Mouse (Mus musculus): ENCODE measurements around the gene Dhx38. TPM values are rescaled to one million over a fixed set of nuclear protein-coding genes. Genes with fewer than 3 reads are reported as not detected.
A peak's percentile ranks its signal among the peaks of the same experiment; 100 is the strongest.

Gene Dhx38
- polyA plus RNA-seq, 1 experiment from 2014 or later = 25.7 TPM

GRCm38 (mm10) chr8:109586972-109587504 is 21.4 kb upstream of the Dhx38 start:
- WGBS = 37% methylated on average over 7 of the region's 7 CpGs
- 0 out of 2 replicates have a peak overlapping the region, but pooled peaks have one; percentile 37 for H3K27ac ChIP-seq
- peaks cover 6% of the 10 kb centered on the region for H3K36me3 ChIP-seq
- no peak overlapping the region for H3K4me3 ChIP-seq (replicated peaks)
- no peak overlapping the region for H3K9ac ChIP-seq
- peak; percentile 64 for ATAC-seq (replicated peaks; ENCODE audit: low FRiP score)
- no peaks in the 10 kb centered on the region for H3K4me1 ChIP-seq
- no peaks in the 10 kb centered on the region for H3K27me3 ChIP-seq
- H3K9me3 ChIP-seq (replicated peaks) = no peaks in the 10 kb centered on the region
- H3K4me2 ChIP-seq = peak overlapping the region; percentile 7; the same call in 1 of the 2 replicates

GRCm38 (mm10) chr8:109585652-109586051 is 20.0 kb upstream of the Dhx38 start:
- Histone ChIP-seq H3K4me1 (no peaks in the 10 kb centered on the region), H3K4me3 (replicated peaks) (no peak overlapping the region), H3K9me3 (replicated peaks) (no peaks in the 10 kb centered on the region), H3K4me2 (no peak overlapping the region), H3K36me3 (no peaks in the 10 kb centered on the region), H3K27me3 (no peaks in the 10 kb centered on the region), H3K27ac (no peak overlapping the region), H3K9ac (no peak overlapping the region)
- ATAC-seq (replicated peaks; ENCODE audit: low FRiP score) = no peak

GRCm38 (mm10) chr8:109584830-109585229 is 19.2 kb upstream of the Dhx38 start:
- Histone ChIP-seq H3K36me3 (no peaks in the 10 kb centered on the region), H3K9me3 (replicated peaks) (no peaks in the 10 kb centered on the region), H3K4me2 (no peak overlapping the region), H3K9ac (no peak overlapping the region), H3K27me3 (no peaks in the 10 kb centered on the region), H3K4me1 (no peaks in the 10 kb centered on the region), H3K27ac (no peak overlapping the region), H3K4me3 (replicated peaks) (no peak overlapping the region)
- no peak for ATAC-seq (replicated peaks; ENCODE audit: low FRiP score)
- 81% methylated on average over 3 of the region's 3 CpGs for WGBS

- no peak overlapping the region for H3K4me3 ChIP-seq (replicated peaks)
- H3K4me2 ChIP-seq = no peak overlapping the region
- H3K9ac ChIP-seq = no peak overlapping the region
- H3K27me3 ChIP-seq = no peaks in the 10 kb centered on the region
- WGBS = 82% methylated on average over 4 of the region's 4 CpGs
- no peak for ATAC-seq (replicated peaks; ENCODE audit: low FRiP score)
- H3K36me3 ChIP-seq = no peaks in the 10 kb centered on the region
- H3K9me3 ChIP-seq (replicated peaks) = no peaks in the 10 kb centered on the region
- H3K4me1 ChIP-seq = no peaks in the 10 kb centered on the region
- H3K27ac ChIP-seq = no peak overlapping the region
Observed at GRCm38 (mm10) chr8:109584293-109584692, 18.6 kb upstream of the Dhx38 start.

- H3K27ac ChIP-seq = no peak within 1 kb of the TSS
- no peak within 1 kb of the TSS for H3K9ac ChIP-seq
- no peaks in the 10 kb centered on the region for H3K4me1 ChIP-seq
- no peaks in the 10 kb centered on the region for H3K27me3 ChIP-seq
- H3K4me3 ChIP-seq (replicated peaks) = no peak within 1 kb of the TSS
- no peaks in the 10 kb centered on the region for H3K9me3 ChIP-seq (replicated peaks)
- H3K4me2 ChIP-seq = no peak within 1 kb of the TSS
- 33% methylated on average over 8 of the region's 8 CpGs for WGBS
- no peaks in the 10 kb centered on the region for H3K36me3 ChIP-seq
- no peak for ATAC-seq (replicated peaks; ENCODE audit: low FRiP score)
Observed at GRCm38 (mm10) chr8:109578900-109579301, 13.2 kb upstream of the Dhx38 start, which contains the start of gene Hp. TSS of gene Hp (minus strand) at chr8:109579172.

- H3K27ac ChIP-seq = no peak overlapping the region
- H3K27me3 ChIP-seq = no peaks in the 10 kb centered on the region
- no peak overlapping the region for H3K9ac ChIP-seq
- no peak overlapping the region for H3K4me2 ChIP-seq
- 77% methylated on average over 4 of the region's 4 CpGs for WGBS
- H3K36me3 ChIP-seq = peaks cover 9% of the 10 kb centered on the region; the same call in 1 of the 2 replicates
- no peak overlapping the region for H3K4me3 ChIP-seq (replicated peaks)
- H3K4me1 ChIP-seq = no peaks in the 10 kb centered on the region
- ATAC-seq (replicated peaks; ENCODE audit: low FRiP score) = no peak
- H3K9me3 ChIP-seq (replicated peaks) = no peaks in the 10 kb centered on the region
Observed at GRCm38 (mm10) chr8:109576311-109576710, 10.7 kb upstream of the Dhx38 start.

GRCm38 (mm10) chr8:109571139-109571538 is 5.5 kb upstream of the Dhx38 start:
- Histone ChIP-seq H3K4me3 (replicated peaks) (no peak overlapping the region), H3K9me3 (replicated peaks) (no peaks in the 10 kb centered on the region), H3K4me2 (no peak overlapping the region), H3K27me3 (no peaks in the 10 kb centered on the region), H3K9ac (no peak overlapping the region), H3K27ac (no peak overlapping the region), H3K36me3 (peaks cover 34% of the 10 kb centered on the region), H3K4me1 (peaks cover 8% of the 10 kb centered on the region)
- no peak for ATAC-seq (replicated peaks; ENCODE audit: low FRiP score)
- WGBS = 90% methylated on average over 12 of the region's 12 CpGs

GRCm38 (mm10) chr8:109564766-109565165 is 895 bp downstream of the Dhx38 start:
- Histone ChIP-seq H3K9me3 (replicated peaks) (no peaks in the 10 kb centered on the region), H3K4me2 (peak overlapping the region; percentile 81), H3K36me3 (peaks cover 44% of the 10 kb centered on the region), H3K27ac (peak overlapping the region; percentile 91; the same call in 1 of the 2 replicates), H3K27me3 (no peaks in the 10 kb centered on the region), H3K9ac (peak overlapping the region; percentile 89), H3K4me1 (peaks cover 18% of the 10 kb centered on the region), H3K4me3 (replicated peaks) (peak overlapping the region; percentile 77)
- no peak for ATAC-seq (replicated peaks; ENCODE audit: low FRiP score)
- WGBS = 5% methylated on average over 10 of the region's 10 CpGs

- peaks cover 18% of the 10 kb centered on the region for H3K4me1 ChIP-seq
- peaks cover 44% of the 10 kb centered on the region for H3K36me3 ChIP-seq
- H3K4me3 ChIP-seq (replicated peaks) = peak overlapping the region; percentile 77; the same call in 1 of the 2 replicates
- 84% methylated on average over 2 of the region's 2 CpGs for WGBS
- H3K9me3 ChIP-seq (replicated peaks) = no peaks in the 10 kb centered on the region
- no peak overlapping the region for H3K27ac ChIP-seq
- H3K27me3 ChIP-seq = no peaks in the 10 kb centered on the region
- H3K9ac ChIP-seq = no peak overlapping the region
- H3K4me2 ChIP-seq = no peak overlapping the region
- ATAC-seq (replicated peaks; ENCODE audit: low FRiP score) = no peak
Observed at GRCm38 (mm10) chr8:109563881-109564280, 1.8 kb downstream of the Dhx38 start.

- H3K4me2 ChIP-seq = no peak overlapping the region
- 33% methylated on average over 3 of the region's 3 CpGs for WGBS
- ATAC-seq (replicated peaks; ENCODE audit: low FRiP score) = no peak
- no peaks in the 10 kb centered on the region for H3K4me1 ChIP-seq
- no peak overlapping the region for H3K27ac ChIP-seq
- no peak overlapping the region for H3K9ac ChIP-seq
- H3K9me3 ChIP-seq (replicated peaks) = no peaks in the 10 kb centered on the region
- H3K27me3 ChIP-seq = no peaks in the 10 kb centered on the region
- peaks cover 100% of the 10 kb centered on the region for H3K36me3 ChIP-seq
- H3K4me3 ChIP-seq (replicated peaks) = no peak overlapping the region
Observed at GRCm38 (mm10) chr8:109551663-109552062, 14.0 kb downstream of the Dhx38 start.

- WGBS = 22% methylated on average over 3 of the region's 3 CpGs
- peaks cover 33% of the 10 kb centered on the region for H3K36me3 ChIP-seq
- H3K27me3 ChIP-seq = no peaks in the 10 kb centered on the region
- ATAC-seq (replicated peaks; ENCODE audit: low FRiP score) = no peak
- no peak overlapping the region for H3K27ac ChIP-seq
- H3K4me2 ChIP-seq = no peak overlapping the region
- H3K9me3 ChIP-seq (replicated peaks) = no peaks in the 10 kb centered on the region
- H3K9ac ChIP-seq = no peak overlapping the region
- no peak overlapping the region for H3K4me3 ChIP-seq (replicated peaks)
- no peaks in the 10 kb centered on the region for H3K4me1 ChIP-seq
Observed at GRCm38 (mm10) chr8:109544049-109544448, 21.6 kb downstream of the Dhx38 start.

- no peak overlapping the region for H3K4me3 ChIP-seq (replicated peaks)
- ATAC-seq (replicated peaks; ENCODE audit: low FRiP score) = no peak
- H3K9ac ChIP-seq = no peak overlapping the region
- no peak overlapping the region for H3K27ac ChIP-seq
- H3K4me1 ChIP-seq = no peaks in the 10 kb centered on the region
- H3K4me2 ChIP-seq = no peak overlapping the region
- H3K27me3 ChIP-seq = no peaks in the 10 kb centered on the region
- peaks cover 22% of the 10 kb centered on the region for H3K36me3 ChIP-seq
- H3K9me3 ChIP-seq (replicated peaks) = no peaks in the 10 kb centered on the region
- 77% methylated on average over 8 of the region's 8 CpGs for WGBS
Observed at GRCm38 (mm10) chr8:109542748-109543519, 22.7 kb downstream of the Dhx38 start.

Data from kidney, embryonic 15.5 days (tissue).